Mouse (Mus musculus) MEL (cell line): ENCODE measurements around the gene Metap2. TPM values are rescaled to one million over a fixed set of nuclear protein-coding genes. Genes with fewer than 3 reads are reported as not detected.
A peak's percentile ranks its signal among the peaks of the same experiment; 100 is the strongest.

Experiments used
- DNase-seq: peaks from one replicate; pipeline ENCODE4 v3.0.0; 2011; ENCODE audit warnings: low read depth, low spot score
- H3K27ac ChIP-seq: 2 replicates; pipeline ENCODE4 v1.5.1; 2012; ENCODE audit warnings: low read depth, mild to moderate bottlenecking, control low read depth, low read length, moderate library complexity; ENCODE audit not compliant: control insufficient read depth
- H3K27me3 ChIP-seq, 2 experiments: fragments of 150-350 bp in 1 of 2; sonication (generic) in 1 of 2; 2 replicates each; pipeline ENCODE4 v1.6.1; 2012; ENCODE audit warnings: low read length in 2 of 2, mild to moderate bottlenecking in 2 of 2, improper control_type of control experiment in 1 of 2, moderate library complexity in 1 of 2; ENCODE audit not compliant: insufficient read depth in 2 of 2, control insufficient read depth in 1 of 2
- H3K36me3 ChIP-seq, 2 experiments: 2 replicates each; pipeline ENCODE4 v1.6.1; 2012 to 2014; ENCODE audit warnings: low read length in 2 of 2, improper control_type of control experiment in 1 of 2, inconsistent platforms in 1 of 2, mild to moderate bottlenecking in 1 of 2; ENCODE audit not compliant: insufficient read depth in 2 of 2, control insufficient read depth in 1 of 2
- H3K4me1 ChIP-seq, 2 experiments: fragments of 150-350 bp in 1 of 2; sonication (generic) in 1 of 2; 2 replicates each; pipeline ENCODE4 v1.6.1; 2012; ENCODE audit warnings: low read length in 2 of 2, improper control_type of control experiment in 1 of 2, mild to moderate bottlenecking in 1 of 2; ENCODE audit not compliant: insufficient read depth in 2 of 2, control insufficient read depth in 1 of 2
- H3K4me3 ChIP-seq, 2 experiments: fragments of 150-350 bp in 1 of 2; sonication (generic) in 1 of 2; 2 replicates each; pipeline ENCODE4 v1.5.1; 2012; ENCODE audit warnings: low read depth in 2 of 2, low read length in 2 of 2, mild to moderate bottlenecking in 2 of 2, moderate library complexity in 2 of 2, control low read depth in 1 of 2, improper control_type of control experiment in 1 of 2; ENCODE audit not compliant: control insufficient read depth in 1 of 2, insufficient read depth in 1 of 2
- H3K79me2 ChIP-seq: 2 replicates; pipeline ENCODE4 v1.6.1; 2012; ENCODE audit warnings: mild to moderate bottlenecking, low read length, moderate library complexity; ENCODE audit not compliant: control insufficient read depth, poor library complexity, insufficient read depth
- H3K9ac ChIP-seq: 2 replicates; pipeline ENCODE4 v1.6.1; 2012; ENCODE audit warnings: low read depth, mild to moderate bottlenecking, control low read depth, low read length, moderate library complexity; ENCODE audit not compliant: control insufficient read depth, poor library complexity, severe bottlenecking
- H3K9me3 ChIP-seq: fragments of 150-350 bp; sonication (generic); replicated peaks from 2 replicates; pipeline ENCODE4 v1.6.1; 2012; ENCODE audit warnings: mild to moderate bottlenecking, low read length, improper control_type of control experiment, moderate library complexity; ENCODE audit not compliant: insufficient read depth
- CHD1 ChIP-seq: IDR thresholded peaks from 2 replicates; pipeline ENCODE4 v1.6.1; 2012; ENCODE audit warnings: low read depth, mild to moderate bottlenecking, inconsistent platforms, low read length, improper control_type of control experiment
- CHD2 ChIP-seq: IDR thresholded peaks from 2 replicates; pipeline ENCODE4 v1.6.1; 2011; ENCODE audit warnings: low read length, improper control_type of control experiment
- E2F4 ChIP-seq: IDR thresholded peaks from 2 replicates; pipeline ENCODE4 v1.6.1; 2011; ENCODE audit warnings: low read depth, low read length, improper control_type of control experiment, borderline replicate concordance
- EP300 ChIP-seq, 2 experiments: IDR thresholded peaks; 2 replicates each; pipeline ENCODE4 v1.6.1; 2011; ENCODE audit warnings: improper control_type of control experiment in 2 of 2, low read length in 2 of 2, low read depth in 1 of 2, mild to moderate bottlenecking in 1 of 2
- ETS1 ChIP-seq: IDR thresholded peaks from 2 replicates; pipeline ENCODE4 v1.6.1; 2012; ENCODE audit warnings: low read depth, mild to moderate bottlenecking, inconsistent platforms, low read length, improper control_type of control experiment, moderate library complexity
- GABPA ChIP-seq: IDR thresholded peaks from 2 replicates; pipeline ENCODE4 v1.6.1; 2012; ENCODE audit warnings: low read depth, mild to moderate bottlenecking, inconsistent platforms, low read length, improper control_type of control experiment, moderate library complexity
- GATA1 ChIP-seq: IDR thresholded peaks from 2 replicates; pipeline ENCODE4 v1.6.1; 2011; ENCODE audit warnings: low read depth, low read length, improper control_type of control experiment
- MAX ChIP-seq: IDR thresholded peaks from 2 replicates; pipeline ENCODE4 v1.6.1; 2011; ENCODE audit warnings: low read length, improper control_type of control experiment
- MAZ ChIP-seq: IDR thresholded peaks from 2 replicates; pipeline ENCODE4 v1.6.1; 2012; ENCODE audit warnings: low read depth, mild to moderate bottlenecking, inconsistent platforms, low read length, improper control_type of control experiment
- MEF2A ChIP-seq: IDR thresholded peaks from 2 replicates; pipeline ENCODE4 v1.6.1; 2014; ENCODE audit warnings: low read depth, mild to moderate bottlenecking, inconsistent platforms, low read length, improper control_type of control experiment; ENCODE audit not compliant: poor library complexity, insufficient replicate concordance, severe bottlenecking; ENCODE audit errors: extremely low read depth
- MYB ChIP-seq: IDR thresholded peaks from 2 replicates; pipeline ENCODE4 v1.6.1; 2011; ENCODE audit warnings: mild to moderate bottlenecking, low read depth, low read length, improper control_type of control experiment
- NELFE ChIP-seq: IDR thresholded peaks from 2 replicates; pipeline ENCODE4 v1.6.1; 2011; ENCODE audit warnings: low read depth, low read length, improper control_type of control experiment
- POLR2A ChIP-seq, 2 experiments: IDR thresholded peaks; 2 replicates each; pipeline ENCODE4 v1.6.1; 2011 to 2012; ENCODE audit warnings: low read length in 2 of 2, mild to moderate bottlenecking in 2 of 2, control low read depth in 1 of 2, improper control_type of control experiment in 1 of 2, low read depth in 1 of 2, moderate library complexity in 1 of 2; ENCODE audit not compliant: control insufficient read depth in 1 of 2, insufficient read depth in 1 of 2, poor library complexity in 1 of 2
- RCOR1 ChIP-seq: IDR thresholded peaks from 2 replicates; pipeline ENCODE4 v1.6.1; 2012; ENCODE audit warnings: low read depth, mild to moderate bottlenecking, inconsistent platforms, low read length, improper control_type of control experiment
- SIN3A ChIP-seq: IDR thresholded peaks from 2 replicates; pipeline ENCODE4 v1.6.1; 2012; ENCODE audit warnings: low read length, improper control_type of control experiment, inconsistent platforms
- SMC3 ChIP-seq: IDR thresholded peaks from 2 replicates; pipeline ENCODE4 v1.6.1; 2011; ENCODE audit warnings: low read depth, low read length, improper control_type of control experiment
- TAL1 ChIP-seq: IDR thresholded peaks from 2 replicates; pipeline ENCODE4 v1.6.1; 2012; ENCODE audit warnings: mild to moderate bottlenecking, inconsistent platforms, low read length, moderate library complexity, mixed read lengths
- TBP ChIP-seq: IDR thresholded peaks from 2 replicates; pipeline ENCODE4 v1.8.0; 2011; ENCODE audit warnings: low read depth, low read length, improper control_type of control experiment
- TCF12 ChIP-seq: IDR thresholded peaks from 2 replicates; pipeline ENCODE4 v1.6.1; 2014; ENCODE audit warnings: low read depth, mild to moderate bottlenecking, inconsistent platforms, low read length, improper control_type of control experiment, moderate library complexity
- USF2 ChIP-seq, 2 experiments: IDR thresholded peaks; 2 replicates each; pipeline ENCODE4 v1.6.1; 2011 to 2012; ENCODE audit warnings: improper control_type of control experiment in 2 of 2, low read length in 2 of 2, borderline replicate concordance in 1 of 2, inconsistent platforms in 1 of 2, low read depth in 1 of 2, mild to moderate bottlenecking in 1 of 2; ENCODE audit not compliant: insufficient read depth in 1 of 2
- ZC3H11A ChIP-seq: IDR thresholded peaks from 2 replicates; pipeline ENCODE4 v1.6.1; 2012; ENCODE audit warnings: low read depth, mild to moderate bottlenecking, inconsistent platforms, low read length, improper control_type of control experiment
- ZKSCAN1 ChIP-seq: IDR thresholded peaks from 2 replicates; pipeline ENCODE4 v1.6.1; 2012; ENCODE audit warnings: low read depth, mild to moderate bottlenecking, inconsistent platforms, low read length, improper control_type of control experiment, moderate library complexity
- ZNF384 ChIP-seq: IDR thresholded peaks from 2 replicates; pipeline ENCODE4 v1.6.1; 2012; ENCODE audit warnings: low read depth, mild to moderate bottlenecking, inconsistent platforms, low read length, improper control_type of control experiment
- polyA plus RNA-seq, 2 experiments: library from polyadenylated mRNA; stranded (reverse) in 1 of 2; unstranded in 1 of 2; fragments of >175 nt in 1 of 2; fragments of >200 nt in 1 of 2; gene quantifications; 2 replicates each; pipeline versions ENCODE4 v1.2.1 to v1.2.4; 2012; ENCODE audit warnings: low replicate concordance in 2 of 2, low read depth in 1 of 2; ENCODE audit not compliant: insufficient read length in 2 of 2, insufficient read depth in 1 of 2, missing spikeins in 1 of 2
- total RNA-seq: library from RNA; depleted of rRNA; stranded (reverse); fragments of 300-350 nt; gene quantifications from 2 replicates; pipeline ENCODE4 v1.2.3, GENCODE M21; 2012

Gene Metap2
- total and polyA plus RNA-seq, 3 experiments: 326 to 2,567 (median 921) TPM

- TF ChIP-seq ETS1 (no peak), MYB (no peak), TCF12 (no peak), POLR2A (IDR thresholded peaks at IDR 0.05; ENCODE audit: control insufficient read depth in 1 of 2, insufficient read depth in 1 of 2, low read depth in 1 of 2, low read length in 2 of 2, poor library complexity in 1 of 2) (no peak), ZKSCAN1 (no peak), MEF2A (no peak), TBP (no peak), ZC3H11A (no peak), CHD2 (no peak), USF2 (IDR thresholded peaks at IDR 0.05; ENCODE audit: borderline replicate concordance in 1 of 2, insufficient read depth in 1 of 2, low read depth in 1 of 2, low read length in 2 of 2) (no peak), E2F4 (no peak), EP300 (IDR thresholded peaks at IDR 0.05; ENCODE audit: low read depth in 1 of 2, low read length in 2 of 2) (no peak), CHD1 (no peak), SMC3 (no peak), MAX (no peak), GABPA (no peak)
Observed at GRCm38 (mm10) chr10:93907376-93907775, 10.5 kb upstream of the Metap2 start.

DNA sequence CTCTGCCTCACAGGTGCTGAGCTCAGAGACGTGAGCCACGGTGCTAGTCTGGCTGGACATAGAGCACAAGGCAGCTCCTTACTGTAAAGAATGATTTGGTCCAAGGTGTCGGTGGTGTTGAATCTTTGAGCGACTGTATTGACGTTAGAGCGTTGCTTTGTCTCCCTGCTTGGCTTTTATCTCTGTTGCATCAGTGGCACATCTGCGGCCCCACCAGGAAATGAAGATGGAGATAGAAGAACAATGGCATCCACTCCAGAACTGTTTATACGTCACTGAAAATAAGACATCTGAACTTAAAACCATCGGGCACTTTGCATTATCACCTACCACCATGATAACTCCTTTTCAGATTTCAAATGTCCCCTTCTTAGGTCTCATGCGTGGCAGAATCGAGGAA, 3.0 kb upstream of the Metap2 start:
- H3K36me3 ChIP-seq: peaks cover 0 to 10% of the 10 kb centered on the region in 2 experiments; a peak in 2 of 4 replicates
- H3K27ac ChIP-seq: peak overlapping the region; percentile 64
- DNase-seq: peak; percentile 54
- no peaks in the 10 kb centered on the region for H3K79me2 ChIP-seq
- peak overlapping the region in 1 of 2 experiments; percentile 40; a peak in 2 of 4 replicates for H3K4me3 ChIP-seq
- H3K9ac ChIP-seq: peak overlapping the region; percentile 36; the same call in 1 of the 2 replicates
- TF ChIP-seq GATA1 (peak; percentile 83), RCOR1 (peak; percentile 70), ETS1 (peak; percentile 70; the same call in 1 of the 2 replicates), TCF12 (peak; percentile 79), TAL1 (peak; percentile 74), NELFE (no peak), ZNF384 (no peak), SIN3A (peak; percentile 60), MAZ (no peak), EP300 (IDR thresholded peaks at IDR 0.05; ENCODE audit: low read depth in 1 of 2, low read length in 2 of 2) (peak; percentile 48 to 78)
- TF ChIP-seq, all 39 proteins: peak for 7
- peaks cover 2 to 18% of the 10 kb centered on the region in 2 experiments; a peak in 3 of 4 replicates for H3K4me1 ChIP-seq
- H3K27me3 ChIP-seq: no peaks in the 10 kb centered on the region
- no peaks in the 10 kb centered on the region for H3K9me3 ChIP-seq

More at GRCm38 (mm10) chr10:93907376-93907775, 10.5 kb upstream of the Metap2 start:
- H3K4me3 ChIP-seq: no peak overlapping the region
- no peaks in the 10 kb centered on the region; the same call in 1 of the 2 replicates for H3K79me2 ChIP-seq
- peaks cover 0 to 23% of the 10 kb centered on the region in 2 experiments; a peak in 2 of 4 replicates for H3K36me3 ChIP-seq
- H3K27ac ChIP-seq: no peak overlapping the region
- peaks cover 16 to 20% of the 10 kb centered on the region in 2 experiments for H3K4me1 ChIP-seq
- no peaks in the 10 kb centered on the region for H3K9me3 ChIP-seq
- no peak overlapping the region for H3K9ac ChIP-seq
- DNase-seq: no peak
- no peaks in the 10 kb centered on the region for H3K27me3 ChIP-seq
